Mouse (Mus musculus) frontal cortex, adult (tissue): Measurements from ENCODE around the gene Olfr1359.
A peak's percentile ranks its signal among the peaks of the same experiment; 100 is the strongest.

ENCODE experiments used
- ATAC-seq: cut with Nextera tagmentation; 2 replicates; pipeline ENCODE4 v1.9.2; 2017; ENCODE audit warnings: mild to moderate bottlenecking, moderate library complexity, mixed read lengths; ENCODE audit not compliant: low TSS enrichment

Gene Olfr1359

GRCm38 (mm10) chr13:21722993-21723836 is 25.3 kb downstream of the Olfr1359 start:
- no peak for ATAC-seq

- no peak for ATAC-seq
Observed at GRCm38 (mm10) chr13:21727948-21728572, 30.1 kb downstream of the Olfr1359 start.

GRCm38 (mm10) chr13:21729544-21729943 is 31.6 kb downstream of the Olfr1359 start:
- no peak for ATAC-seq

GRCm38 (mm10) chr13:21733466-21733865 is 35.6 kb downstream of the Olfr1359 start:
- ATAC-seq, result no peak

GRCm38 (mm10) chr13:21734010-21734905 is 36.3 kb downstream of the Olfr1359 start:
- ATAC-seq, result peak; percentile 70

- peak; percentile 92 for ATAC-seq
Observed at GRCm38 (mm10) chr13:21734906-21735767, 37.2 kb downstream of the Olfr1359 start, which contains the start of gene Hist1h4j. Gene Hist1h4j, plus strand, starts transcription at chr13:21735064.

GRCm38 (mm10) chr13:21745006-21745405 is 47.1 kb downstream of the Olfr1359 start:
- ATAC-seq, result no peak

GRCm38 (mm10) chr13:21749387-21750158 is 51.7 kb downstream of the Olfr1359 start:
- ATAC-seq, result no peak

- ATAC-seq, result peak; percentile 89
Observed at GRCm38 (mm10) chr13:21750159-21751017, 52.5 kb downstream of the Olfr1359 start, which contains the start of gene Hist1h4k. Gene Hist1h4k, minus strand, starts transcription at chr13:21750505.

GRCm38 (mm10) chr13:21751417-21751816 is 53.5 kb downstream of the Olfr1359 start:
- no peak for ATAC-seq

GRCm38 (mm10) chr13:21751827-21752226 is 53.9 kb downstream of the Olfr1359 start:
- no peak for ATAC-seq

- no peak for ATAC-seq
Observed at GRCm38 (mm10) chr13:21752356-21752755, 54.4 kb downstream of the Olfr1359 start.

- ATAC-seq, result no peak
Observed at GRCm38 (mm10) chr13:21753051-21753523, 55.2 kb downstream of the Olfr1359 start.

GRCm38 (mm10) chr13:21753524-21754285 is 55.8 kb downstream of the Olfr1359 start, which contains the start of the genes Hist1h2ak and Hist1h2bn:
Gene Hist1h2ak, minus strand, starts transcription at chr13:21753827.
Gene Hist1h2bn, plus strand, starts transcription at chr13:21754123.
- ATAC-seq, result peak; percentile 98

GRCm38 (mm10) chr13:21754294-21755001 is 56.5 kb downstream of the Olfr1359 start:
- ATAC-seq, result 0 out of 2 replicates have a peak, but pooled peaks have one; percentile 8

- no peak for ATAC-seq
Observed at GRCm38 (mm10) chr13:21755707-21756106, 57.8 kb downstream of the Olfr1359 start.
